Mouse (Mus musculus) spleen, adult 2 months (tissue): ENCODE results near the gene Sdc4. TPM values are rescaled to one million over a fixed set of nuclear protein-coding genes. Genes with fewer than 3 reads are reported as not detected.

Source experiments
- DNase-seq, 2 experiments: peaks; one replicate each; pipeline versions ENCODE4 v3.0.0 to v3.0.0-alpha.2; 2012 to 2021; ENCODE audit warnings: low spot score in 2 of 2, low read depth in 1 of 2
- H3K27ac ChIP-seq: fragments of 200-500 bp; 2 replicates; pipeline ENCODE4 v1.5.1; 2012; ENCODE audit warnings: low read length, inconsistent platforms; ENCODE audit not compliant: insufficient read depth
- H3K27me3 ChIP-seq: fragments of 200-500 bp; 2 replicates; pipeline ENCODE4 v1.6.1; 2012; ENCODE audit warnings: mild to moderate bottlenecking, moderate library complexity, low read length, inconsistent platforms; ENCODE audit not compliant: control insufficient read depth, insufficient read depth
- H3K36me3 ChIP-seq: fragments of 200-500 bp; 2 replicates; pipeline ENCODE4 v1.6.1; 2012; ENCODE audit warnings: mild to moderate bottlenecking, low read length, inconsistent platforms; ENCODE audit not compliant: control insufficient read depth, insufficient read depth
- H3K4me1 ChIP-seq: fragments of 200-500 bp; 2 replicates; pipeline ENCODE4 v1.6.1; 2011; ENCODE audit warnings: inconsistent platforms; ENCODE audit not compliant: control insufficient read depth, insufficient read depth, insufficient read length
- H3K4me3 ChIP-seq: fragments of 200-500 bp; 2 replicates; pipeline ENCODE4 v1.5.1; 2011; ENCODE audit warnings: mild to moderate bottlenecking, inconsistent platforms; ENCODE audit not compliant: insufficient read depth, insufficient read length; ENCODE audit errors: extremely low read depth
- CTCF ChIP-seq: fragments of 200-500 bp; IDR thresholded peaks from 2 replicates; pipeline ENCODE4 v1.5.1; 2011; ENCODE audit warnings: mild to moderate bottlenecking, inconsistent platforms; ENCODE audit not compliant: insufficient read depth, insufficient read length, insufficient replicate concordance; ENCODE audit errors: extremely low read depth
- POLR2A ChIP-seq: fragments of 200-500 bp; IDR thresholded peaks from 2 replicates; pipeline ENCODE4 v1.6.1; 2011; ENCODE audit warnings: low read depth, low read length, inconsistent platforms
- WGBS: fragments of 180-500 bp; shearing (Covaris S2); methylation state at CpG from one replicate; pipeline ENCODE4 v1.1.7; 2018; 5-methylcytosine and 5-hydroxymethylcytosine counted together
- polyA plus RNA-seq: library from polyadenylated mRNA; depleted of rRNA; stranded (reverse); fragments of >200 nt; gene quantifications from 2 replicates; pipeline ENCODE4 v1.2.3, GENCODE M21; 2012

The Sdc4 gene
- polyA plus RNA-seq, 1 experiment: 21.0 TPM

DNA sequence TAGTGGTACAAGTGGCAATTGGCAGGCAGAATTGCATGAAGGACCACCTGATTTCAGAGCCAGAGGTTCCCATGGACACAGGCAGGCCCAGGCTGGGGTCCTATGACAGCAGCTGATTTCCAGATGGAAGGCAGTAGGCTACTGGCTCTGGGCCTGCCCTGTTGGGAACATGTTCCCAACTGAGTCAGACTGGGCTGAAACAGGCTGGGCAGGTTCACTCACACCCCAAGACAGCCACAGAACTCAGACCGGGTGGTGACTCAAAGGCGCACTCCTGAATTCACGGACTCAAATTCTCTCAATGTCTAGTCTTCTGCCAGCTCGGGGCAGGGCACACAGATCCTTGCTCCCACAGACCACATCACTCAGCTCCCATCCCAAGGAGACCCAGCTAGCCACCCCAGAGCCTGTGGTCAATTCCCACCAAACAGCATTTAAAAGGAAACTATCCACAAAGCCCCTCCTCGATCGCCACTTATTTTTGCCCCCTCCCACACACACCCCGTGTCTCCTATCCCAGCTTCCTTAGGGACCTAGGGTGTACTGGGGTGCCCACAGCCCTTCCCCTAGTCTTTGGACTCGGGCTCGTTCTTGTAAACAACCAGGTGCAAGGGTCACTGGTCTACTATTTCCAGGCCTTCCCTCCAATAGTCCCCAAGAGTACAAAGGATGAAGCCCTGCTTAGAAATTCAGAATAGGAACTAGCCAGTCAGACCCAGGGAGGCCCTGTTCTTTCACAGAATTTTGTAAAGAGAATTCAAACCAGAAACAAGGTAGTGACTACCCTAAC is 11.8 kb downstream of the Sdc4 start:
- TF ChIP-seq CTCF (no peak), POLR2A (no peak)
- no peak overlapping the region for H3K4me3 ChIP-seq
- peaks cover 23% of the 10 kb centered on the region; the same call in 1 of the 2 replicates for H3K4me1 ChIP-seq
- H3K36me3 ChIP-seq: peaks cover 27% of the 10 kb centered on the region
- no peak for DNase-seq
- WGBS: 80% methylated on average over 9 of the region's 9 CpGs
- no peaks in the 10 kb centered on the region for H3K27me3 ChIP-seq
- no peak overlapping the region for H3K27ac ChIP-seq

DNA sequence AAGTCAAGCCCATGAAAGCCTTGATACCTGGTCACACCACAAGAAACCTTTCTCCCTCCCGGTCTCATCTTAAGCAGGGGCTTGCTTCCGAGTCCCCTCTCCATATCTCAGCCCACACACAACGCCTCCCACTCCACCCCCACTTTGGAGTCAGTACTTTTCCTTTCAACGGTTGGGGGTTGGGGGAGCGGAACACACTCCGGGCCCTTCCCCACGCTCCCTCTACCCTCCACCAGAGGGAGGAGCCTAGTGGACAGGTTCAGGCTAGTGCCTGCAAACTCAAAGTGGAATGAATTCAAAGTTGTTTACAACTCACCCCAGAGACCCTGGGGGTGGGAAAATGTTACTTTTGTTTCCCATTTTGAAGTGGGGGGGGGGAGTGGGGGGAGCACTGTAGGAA is 13.0 kb downstream of the Sdc4 start:
- H3K27ac ChIP-seq: no peak overlapping the region

GRCm38 (mm10) chr2:164429881-164430615 is 13.6 kb downstream of the Sdc4 start:
- Histone ChIP-seq H3K27me3 (no peaks in the 10 kb centered on the region), H3K4me1 (peaks cover 7% of the 10 kb centered on the region; the same call in 1 of the 2 replicates), H3K27ac (no peak overlapping the region), H3K4me3 (no peak overlapping the region), H3K36me3 (peaks cover 31% of the 10 kb centered on the region)
- WGBS: 83% methylated on average over 15 of the region's 15 CpGs
- TF ChIP-seq CTCF (no peak), POLR2A (no peak)
- DNase-seq: no peak

More for the DNA sequence above, 13.0 kb downstream of the Sdc4 start:
- no peak for DNase-seq
- Histone ChIP-seq H3K27me3 (no peaks in the 10 kb centered on the region), H3K36me3 (peaks cover 28% of the 10 kb centered on the region), H3K4me1 (peaks cover 14% of the 10 kb centered on the region; the same call in 1 of the 2 replicates), H3K4me3 (no peak overlapping the region)
- TF ChIP-seq CTCF: no peak
- no peak for TF ChIP-seq POLR2A
- WGBS: 56% methylated on average over 7 of the region's 7 CpGs

GRCm38 (mm10) chr2:164428451-164428850 is 15.2 kb downstream of the Sdc4 start:
- TF ChIP-seq POLR2A (no peak), CTCF (no peak)
- no peaks in the 10 kb centered on the region for H3K27me3 ChIP-seq
- H3K4me1 ChIP-seq: peaks cover 4% of the 10 kb centered on the region; the same call in 1 of the 2 replicates
- peaks cover 33% of the 10 kb centered on the region for H3K36me3 ChIP-seq
- 86% methylated on average over 5 of the region's 5 CpGs for whole genome bisulfite sequencing
- H3K27ac ChIP-seq: no peak overlapping the region
- H3K4me3 ChIP-seq: no peak overlapping the region
- DNase-seq: no peak

- H3K4me3 ChIP-seq: no peak overlapping the region
- 86% methylated on average over 5 of the region's 5 CpGs for WGBS
- no peak for DNase-seq
- peaks cover 11% of the 10 kb centered on the region; the same call in 1 of the 2 replicates for H3K4me1 ChIP-seq
- TF ChIP-seq POLR2A (no peak), CTCF (no peak)
- H3K27me3 ChIP-seq: no peaks in the 10 kb centered on the region
- no peak overlapping the region for H3K27ac ChIP-seq
- H3K36me3 ChIP-seq: peaks cover 33% of the 10 kb centered on the region
These were observed 16.7 kb downstream of the Sdc4 start for GRCm38 (mm10) chr2:164426952-164427351.

DNA sequence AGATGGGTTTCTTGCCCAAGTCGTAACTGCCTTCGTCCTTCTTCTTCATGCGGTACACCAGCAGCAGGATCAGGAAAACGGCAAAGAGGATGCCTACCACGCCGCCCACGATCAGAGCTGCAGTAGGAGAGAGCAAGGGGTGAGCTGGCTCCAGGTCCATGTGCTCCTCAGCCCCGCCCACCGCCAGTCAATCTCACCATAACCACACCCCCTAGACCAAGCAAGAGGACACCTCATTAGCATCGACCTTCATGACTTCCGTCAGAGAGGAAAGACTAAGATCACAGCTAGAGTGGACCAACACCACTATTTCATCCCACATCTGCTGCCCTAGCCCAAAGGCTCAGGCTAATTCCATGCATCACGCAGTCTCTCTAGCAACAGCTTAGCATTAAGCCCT is 17.6 kb downstream of the Sdc4 start:
- Histone ChIP-seq H3K27me3 (no peaks in the 10 kb centered on the region), H3K4me1 (peaks cover 18% of the 10 kb centered on the region; the same call in 1 of the 2 replicates)
- TF ChIP-seq POLR2A (no peak), CTCF (no peak)

DNA sequence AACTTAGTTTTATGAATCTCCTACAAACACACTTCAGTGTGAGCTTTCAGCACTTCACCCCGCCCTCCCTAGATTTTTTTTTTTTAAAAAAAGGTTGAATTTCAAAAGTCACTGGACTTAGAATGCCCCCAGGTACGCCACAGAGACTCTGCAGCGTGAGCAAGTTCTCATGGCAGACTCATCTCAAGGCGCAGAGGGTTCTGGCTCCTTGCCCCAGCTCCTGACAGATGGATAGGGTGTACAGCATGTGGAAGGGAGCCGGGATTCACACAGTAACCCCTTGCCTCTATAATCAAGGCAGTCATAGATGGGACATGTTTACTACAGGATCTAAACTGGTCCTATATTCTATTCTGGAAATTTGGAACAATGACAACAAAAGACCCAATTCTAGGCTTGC is 18.3 kb downstream of the Sdc4 start:
- H3K36me3 ChIP-seq: peaks cover 32% of the 10 kb centered on the region
- no peak overlapping the region for H3K4me3 ChIP-seq
- no peak overlapping the region for H3K27ac ChIP-seq
- TF ChIP-seq CTCF: no peak
- H3K4me1 ChIP-seq: peaks cover 18% of the 10 kb centered on the region; the same call in 1 of the 2 replicates
- DNase-seq: no peak
- WGBS: 87% methylated on average over 5 of the region's 5 CpGs
- no peaks in the 10 kb centered on the region for H3K27me3 ChIP-seq

More for the DNA sequence above, 17.6 kb downstream of the Sdc4 start:
- 75% methylated on average over 12 of the region's 12 CpGs for WGBS
- H3K27ac ChIP-seq: no peak overlapping the region
- no peak overlapping the region for H3K4me3 ChIP-seq
- H3K36me3 ChIP-seq: peaks cover 33% of the 10 kb centered on the region
- DNase-seq: no peak
